Mouse (Mus musculus): ENCODE data around the gene Anapc7. TPM values are rescaled to one million over a fixed set of nuclear protein-coding genes. Genes with fewer than 3 reads are reported as not detected.

Gene Anapc7
- polyA plus RNA-seq, 1 experiment from 2014 or later: 27.5 TPM

DNA sequence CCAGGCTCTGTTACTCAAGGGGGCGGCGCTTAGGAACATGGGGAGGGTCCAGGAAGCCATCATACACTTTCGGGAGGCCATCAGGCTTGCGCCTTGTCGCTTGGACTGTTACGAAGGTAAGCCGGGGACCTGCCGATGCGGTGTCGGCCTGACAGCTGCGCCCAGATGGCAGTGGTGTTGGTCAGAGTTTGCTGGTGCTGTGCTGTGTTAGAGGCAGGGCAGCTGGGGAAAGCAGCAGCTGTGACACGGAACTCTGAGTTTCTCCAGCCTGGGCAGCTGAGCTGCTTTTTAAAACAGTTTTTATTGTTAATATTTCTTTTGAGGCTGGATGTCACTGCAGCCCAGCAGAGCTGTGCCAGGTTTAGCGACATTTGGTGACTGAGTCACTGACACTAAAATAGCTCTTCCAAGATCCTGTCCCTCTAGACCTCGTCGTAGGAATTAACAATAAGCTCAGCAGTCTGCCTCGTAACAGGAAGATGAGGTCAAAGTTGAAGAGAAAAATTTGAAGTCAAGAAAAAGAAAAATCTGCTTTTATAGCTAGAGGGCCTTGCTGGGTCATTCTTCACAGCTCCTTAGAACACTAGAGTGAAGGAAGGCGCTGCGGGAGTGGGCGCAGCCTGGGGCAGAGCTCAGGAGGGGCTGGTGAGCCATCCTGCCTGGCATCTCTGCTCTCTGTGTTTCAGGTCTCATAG is 18.1 kb downstream of the Anapc7 start:
- H3K27ac ChIP-seq (replicated peaks; ENCODE audit: low read depth, low read length): no peak overlapping the region
- H3K4me1 ChIP-seq (ENCODE audit: control insufficient read depth, insufficient read depth, low read length): no peaks in the 10 kb centered on the region
- H3K27me3 ChIP-seq (ENCODE audit: control insufficient read depth, insufficient read depth, low read length): no peaks in the 10 kb centered on the region
- H3K9me3 ChIP-seq (ENCODE audit: control insufficient read depth, low read length): no peaks in the 10 kb centered on the region
- DNase-seq (no peak), ATAC-seq (ENCODE audit: low FRiP score, low TSS enrichment) (no peak)
- H3K36me3 ChIP-seq (ENCODE audit: control insufficient read depth, insufficient read depth, low read length): peaks cover 100% of the 10 kb centered on the region
- 96% methylated on average over 19 of the region's 19 CpGs for WGBS
- H3K9ac ChIP-seq (replicated peaks; ENCODE audit: low read length): no peak overlapping the region
- H3K4me2 ChIP-seq (ENCODE audit: low read length): no peak overlapping the region
- no peak overlapping the region for H3K4me3 ChIP-seq (replicated peaks; ENCODE audit: low read depth, low read length)

- WGBS: 95% methylated on average over 12 of the region's 12 CpGs
- no peak for DNase-seq
- H3K4me3 ChIP-seq (replicated peaks; ENCODE audit: low read depth, low read length): no peak overlapping the region
Observed at GRCm38 (mm10) chr5:122440095-122440630, 18.7 kb downstream of the Anapc7 start.

DNA sequence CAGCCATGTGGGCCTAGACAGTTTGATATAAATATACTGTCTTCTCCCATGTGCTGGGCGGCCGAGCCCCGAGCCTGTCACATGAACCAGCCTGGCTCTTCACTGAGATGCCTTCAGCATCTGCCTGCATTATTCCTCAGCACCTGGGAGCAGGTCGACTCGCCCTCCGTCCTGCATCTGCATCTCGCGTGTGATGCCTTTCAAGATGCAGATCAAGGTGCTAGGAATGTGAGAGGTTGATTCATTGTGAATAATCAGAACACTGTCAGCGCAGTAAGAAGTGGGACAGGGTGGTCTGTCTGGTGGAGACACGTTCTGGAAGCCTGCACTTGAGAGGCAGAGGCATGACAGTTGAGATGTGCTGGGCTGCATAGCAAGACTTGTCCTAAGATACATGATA is 23.0 kb downstream of the Anapc7 start:
- no peak for DNase-seq
- H3K27ac ChIP-seq (replicated peaks; ENCODE audit: low read depth, low read length): no peak overlapping the region
- no peak overlapping the region for H3K4me2 ChIP-seq (ENCODE audit: low read length)
- peaks cover 73% of the 10 kb centered on the region for H3K36me3 ChIP-seq (ENCODE audit: control insufficient read depth, insufficient read depth, low read length)
- H3K27me3 ChIP-seq (ENCODE audit: control insufficient read depth, insufficient read depth, low read length): no peaks in the 10 kb centered on the region
- no peak for ATAC-seq (ENCODE audit: low FRiP score, low TSS enrichment)
- no peaks in the 10 kb centered on the region for H3K9me3 ChIP-seq (ENCODE audit: control insufficient read depth, low read length)
- no peak overlapping the region for H3K4me3 ChIP-seq (replicated peaks; ENCODE audit: low read depth, low read length)
- no peaks in the 10 kb centered on the region for H3K4me1 ChIP-seq (ENCODE audit: control insufficient read depth, insufficient read depth, low read length)
- 96% methylated on average over 10 of the region's 10 CpGs for WGBS
- no peak overlapping the region for H3K9ac ChIP-seq (replicated peaks; ENCODE audit: low read length)

More at GRCm38 (mm10) chr5:122440095-122440630, 18.7 kb downstream of the Anapc7 start:
- H3K9me3 ChIP-seq (ENCODE audit: control insufficient read depth, low read length): no peaks in the 10 kb centered on the region
- ATAC-seq (ENCODE audit: low FRiP score, low TSS enrichment): no peak
- H3K36me3 ChIP-seq (ENCODE audit: control insufficient read depth, insufficient read depth, low read length): peaks cover 100% of the 10 kb centered on the region
- no peaks in the 10 kb centered on the region for H3K4me1 ChIP-seq (ENCODE audit: control insufficient read depth, insufficient read depth, low read length)
- no peak overlapping the region for H3K4me2 ChIP-seq (ENCODE audit: low read length)
- no peak overlapping the region for H3K9ac ChIP-seq (replicated peaks; ENCODE audit: low read length)
- H3K27ac ChIP-seq (replicated peaks; ENCODE audit: low read depth, low read length): no peak overlapping the region
- no peaks in the 10 kb centered on the region for H3K27me3 ChIP-seq (ENCODE audit: control insufficient read depth, insufficient read depth, low read length)

DNA sequence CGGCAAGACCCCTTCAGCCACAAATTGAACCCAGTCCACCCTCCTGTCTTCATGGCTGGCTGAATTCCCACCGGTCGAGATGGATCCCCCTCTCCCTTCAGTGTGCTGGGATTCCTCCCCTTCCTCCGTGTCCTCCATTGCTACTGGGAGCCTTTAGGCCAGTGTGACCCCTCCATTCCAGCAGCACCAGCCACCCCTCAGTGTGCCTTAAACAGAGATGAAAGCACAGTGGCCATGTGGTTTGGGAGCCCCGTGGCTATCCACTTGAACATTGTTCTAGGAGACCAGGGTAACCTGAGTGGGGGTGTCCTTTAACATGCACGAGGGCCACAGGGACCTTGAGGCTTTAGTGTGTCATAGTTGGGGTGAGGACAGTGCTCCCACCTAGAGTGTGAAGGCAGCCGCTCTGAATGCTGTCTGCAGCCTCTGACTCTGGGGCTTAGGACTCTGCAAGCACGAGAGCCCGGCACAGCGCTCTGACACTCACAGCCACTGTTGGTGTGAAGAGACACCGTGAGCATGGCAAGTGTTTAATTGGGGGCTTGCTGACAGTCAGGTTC is 23.6 kb downstream of the Anapc7 start:
- H3K4me2 ChIP-seq (ENCODE audit: low read length): no peak overlapping the region
- no peak overlapping the region for H3K9ac ChIP-seq (replicated peaks; ENCODE audit: low read length)
- H3K4me3 ChIP-seq (replicated peaks; ENCODE audit: low read depth, low read length): no peak overlapping the region
- H3K27me3 ChIP-seq (ENCODE audit: control insufficient read depth, insufficient read depth, low read length): no peaks in the 10 kb centered on the region
- H3K36me3 ChIP-seq (ENCODE audit: control insufficient read depth, insufficient read depth, low read length): peaks cover 70% of the 10 kb centered on the region
- DNase-seq (no peak), ATAC-seq (ENCODE audit: low FRiP score, low TSS enrichment) (no peak)
- H3K27ac ChIP-seq (replicated peaks; ENCODE audit: low read depth, low read length): no peak overlapping the region
- WGBS: 88% methylated on average over 11 of the region's 11 CpGs
- H3K9me3 ChIP-seq (ENCODE audit: control insufficient read depth, low read length): no peaks in the 10 kb centered on the region
- H3K4me1 ChIP-seq (ENCODE audit: control insufficient read depth, insufficient read depth, low read length): no peaks in the 10 kb centered on the region

- Histone ChIP-seq H3K27me3 (ENCODE audit: control insufficient read depth, insufficient read depth, low read length) (no peaks in the 10 kb centered on the region), H3K9ac (replicated peaks; ENCODE audit: low read length) (no peak overlapping the region), H3K36me3 (ENCODE audit: control insufficient read depth, insufficient read depth, low read length) (peaks cover 64% of the 10 kb centered on the region), H3K9me3 (ENCODE audit: control insufficient read depth, low read length) (no peaks in the 10 kb centered on the region), H3K4me2 (ENCODE audit: low read length) (no peak overlapping the region), H3K27ac (replicated peaks; ENCODE audit: low read depth, low read length) (no peak overlapping the region), H3K4me3 (replicated peaks; ENCODE audit: low read depth, low read length) (no peak overlapping the region), H3K4me1 (ENCODE audit: control insufficient read depth, insufficient read depth, low read length) (no peaks in the 10 kb centered on the region)
- ATAC-seq (ENCODE audit: low FRiP score, low TSS enrichment): no peak
- 85% methylated on average over 8 of the region's 8 CpGs for WGBS
- DNase-seq: no peak
Observed at GRCm38 (mm10) chr5:122447857-122448256, 26.4 kb downstream of the Anapc7 start.

DNA sequence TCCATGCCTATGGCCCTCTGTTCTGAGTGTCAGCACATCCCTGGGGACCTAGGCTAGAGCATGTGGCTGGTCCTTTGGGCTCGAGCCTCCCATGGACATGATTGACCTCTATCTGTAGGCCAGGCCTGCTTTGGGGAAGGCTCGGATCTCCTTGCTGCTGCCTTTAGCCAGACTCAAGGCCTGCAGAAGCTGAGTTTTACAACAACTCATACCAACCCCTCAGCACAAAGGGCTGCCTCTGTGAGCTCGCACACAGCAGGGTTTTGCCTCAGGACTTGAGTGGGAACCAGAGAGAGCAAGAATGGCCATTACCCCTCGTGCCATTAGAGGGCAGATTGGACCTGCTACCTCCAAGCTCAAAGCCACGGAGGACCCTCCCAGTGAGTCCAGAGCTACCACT is 27.4 kb downstream of the Anapc7 start:
- Histone ChIP-seq H3K9ac (replicated peaks; ENCODE audit: low read length) (no peak overlapping the region), H3K36me3 (ENCODE audit: control insufficient read depth, insufficient read depth, low read length) (peaks cover 64% of the 10 kb centered on the region), H3K27ac (replicated peaks; ENCODE audit: low read depth, low read length) (no peak overlapping the region), H3K27me3 (ENCODE audit: control insufficient read depth, insufficient read depth, low read length) (no peaks in the 10 kb centered on the region), H3K9me3 (ENCODE audit: control insufficient read depth, low read length) (no peaks in the 10 kb centered on the region), H3K4me1 (ENCODE audit: control insufficient read depth, insufficient read depth, low read length) (no peaks in the 10 kb centered on the region), H3K4me3 (replicated peaks; ENCODE audit: low read depth, low read length) (no peak overlapping the region), H3K4me2 (ENCODE audit: low read length) (no peak overlapping the region)
- WGBS: 86% methylated on average over 5 of the region's 5 CpGs
- DNase-seq: no peak
- ATAC-seq (ENCODE audit: low FRiP score, low TSS enrichment): no peak

DNA sequence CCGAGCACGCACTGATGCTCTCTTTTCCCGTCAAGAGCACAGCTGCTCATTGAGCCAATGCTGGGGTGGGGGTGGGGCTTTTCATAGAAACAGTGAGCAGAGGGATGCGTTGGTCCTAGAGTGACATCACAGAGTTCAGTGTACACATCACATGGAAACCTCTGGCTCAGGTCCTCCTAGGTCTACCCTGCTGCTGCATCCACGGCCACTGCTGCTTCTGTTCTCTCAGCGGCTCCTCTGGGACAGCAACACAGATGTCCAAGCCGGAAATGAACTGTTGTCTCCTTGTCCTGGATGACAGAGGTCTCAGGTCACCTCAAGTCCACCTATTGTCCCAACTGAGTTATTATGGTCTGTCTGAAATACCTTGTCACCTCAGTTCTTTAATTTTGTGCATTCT is 28.5 kb downstream of the Anapc7 start:
- DNase-seq (no peak), ATAC-seq (ENCODE audit: low FRiP score, low TSS enrichment) (no peak)
- H3K27ac ChIP-seq (replicated peaks; ENCODE audit: low read depth, low read length): no peak overlapping the region
- WGBS: 47% methylated on average over 7 of the region's 7 CpGs
- H3K9ac ChIP-seq (replicated peaks; ENCODE audit: low read length): no peak overlapping the region
- H3K36me3 ChIP-seq (ENCODE audit: control insufficient read depth, insufficient read depth, low read length): peaks cover 64% of the 10 kb centered on the region
- H3K9me3 ChIP-seq (ENCODE audit: control insufficient read depth, low read length): no peaks in the 10 kb centered on the region
- no peak overlapping the region for H3K4me2 ChIP-seq (ENCODE audit: low read length)
- no peak overlapping the region for H3K4me3 ChIP-seq (replicated peaks; ENCODE audit: low read depth, low read length)
- H3K4me1 ChIP-seq (ENCODE audit: control insufficient read depth, insufficient read depth, low read length): no peaks in the 10 kb centered on the region
- no peaks in the 10 kb centered on the region for H3K27me3 ChIP-seq (ENCODE audit: control insufficient read depth, insufficient read depth, low read length)

GRCm38 (mm10) chr5:122450913-122451317 is 29.4 kb downstream of the Anapc7 start:
- H3K9me3 ChIP-seq (ENCODE audit: control insufficient read depth, low read length): no peaks in the 10 kb centered on the region
- no peak overlapping the region for H3K27ac ChIP-seq (replicated peaks; ENCODE audit: low read depth, low read length)
- H3K4me2 ChIP-seq (ENCODE audit: low read length): no peak overlapping the region
- ATAC-seq (ENCODE audit: low FRiP score, low TSS enrichment) (no peak), DNase-seq (no peak)
- no peak overlapping the region for H3K9ac ChIP-seq (replicated peaks; ENCODE audit: low read length)
- WGBS: 80% methylated on average over 5 of the region's 5 CpGs
- no peaks in the 10 kb centered on the region for H3K4me1 ChIP-seq (ENCODE audit: control insufficient read depth, insufficient read depth, low read length)
- peaks cover 64% of the 10 kb centered on the region for H3K36me3 ChIP-seq (ENCODE audit: control insufficient read depth, insufficient read depth, low read length)
- no peak overlapping the region for H3K4me3 ChIP-seq (replicated peaks; ENCODE audit: low read depth, low read length)
- H3K27me3 ChIP-seq (ENCODE audit: control insufficient read depth, insufficient read depth, low read length): no peaks in the 10 kb centered on the region

DNA sequence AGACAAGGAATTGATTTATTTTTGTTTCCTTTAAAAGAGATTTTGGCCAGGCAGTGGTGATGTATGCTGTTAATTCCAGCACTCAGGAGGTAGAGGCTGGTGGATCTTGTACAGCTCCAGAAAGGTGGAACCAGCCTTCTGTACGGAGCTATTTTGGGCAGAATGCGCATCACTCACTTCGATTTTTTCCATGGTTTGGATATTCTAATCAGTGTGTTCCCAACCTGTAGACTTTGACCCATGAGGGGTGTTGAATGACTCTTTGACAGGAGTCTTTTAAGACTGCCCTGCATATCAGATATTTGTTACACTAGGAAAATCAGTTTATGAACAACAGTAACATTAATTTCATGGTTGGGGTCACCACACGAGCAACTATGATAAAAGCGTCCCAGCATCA is 29.8 kb downstream of the Anapc7 start:
- H3K9ac ChIP-seq (replicated peaks; ENCODE audit: low read length): no peak overlapping the region
- H3K4me1 ChIP-seq (ENCODE audit: control insufficient read depth, insufficient read depth, low read length): no peaks in the 10 kb centered on the region
- no peaks in the 10 kb centered on the region for H3K9me3 ChIP-seq (ENCODE audit: control insufficient read depth, low read length)
- H3K4me2 ChIP-seq (ENCODE audit: low read length): no peak overlapping the region
- DNase-seq: no peak
- H3K36me3 ChIP-seq (ENCODE audit: control insufficient read depth, insufficient read depth, low read length): peaks cover 64% of the 10 kb centered on the region
- H3K27me3 ChIP-seq (ENCODE audit: control insufficient read depth, insufficient read depth, low read length): no peaks in the 10 kb centered on the region
- H3K4me3 ChIP-seq (replicated peaks; ENCODE audit: low read depth, low read length): no peak overlapping the region
- 95% methylated on average over 5 of the region's 5 CpGs for WGBS
- H3K27ac ChIP-seq (replicated peaks; ENCODE audit: low read depth, low read length): no peak overlapping the region
- ATAC-seq (ENCODE audit: low FRiP score, low TSS enrichment): no peak

Data from midbrain, embryonic 14.5 days (tissue).